Mouse (Mus musculus) embryonic facial prominence, embryonic 13.5 days (tissue): ENCODE measurements around the gene Stra6. TPM values are rescaled to one million over a fixed set of nuclear protein-coding genes. Genes with fewer than 3 reads are reported as not detected.

Source experiments
- ATAC-seq: fragments of 200-750 bp; cut with Nextera tagmentation; 2 replicates; pipeline ENCODE4 v1.8.0; 2017; ENCODE audit warnings: low read depth; ENCODE audit not compliant: insufficient number of reproducible peaks, insufficient read depth, low FRiP score, low TSS enrichment
- H3K27ac ChIP-seq: fragments of 300-500 bp; sonication (generic); 2 replicates; pipeline ENCODE4 v1.5.1; 2015; ENCODE audit warnings: moderate library complexity, mild to moderate bottlenecking, inconsistent platforms
- H3K27me3 ChIP-seq: fragments of 300-500 bp; sonication (generic); 2 replicates; pipeline ENCODE4 v1.6.1; 2015; ENCODE audit warnings: mild to moderate bottlenecking, inconsistent platforms
- H3K36me3 ChIP-seq: fragments of 300-500 bp; sonication (generic); 2 replicates; pipeline ENCODE4 v1.6.1; 2015; ENCODE audit warnings: mild to moderate bottlenecking, inconsistent platforms
- H3K4me1 ChIP-seq: fragments of 300-500 bp; sonication (generic); 2 replicates; pipeline ENCODE4 v1.6.1; 2015; ENCODE audit warnings: inconsistent platforms
- H3K4me2 ChIP-seq: fragments of 300-500 bp; sonication (generic); 2 replicates; pipeline ENCODE4 v1.6.1; 2015; ENCODE audit warnings: moderate library complexity, mild to moderate bottlenecking, inconsistent platforms
- H3K4me3 ChIP-seq: fragments of 300-500 bp; sonication (generic); 2 replicates; pipeline ENCODE4 v1.5.1; 2015; ENCODE audit warnings: mild to moderate bottlenecking, inconsistent platforms
- H3K9ac ChIP-seq: fragments of 300-500 bp; sonication (generic); 2 replicates; pipeline ENCODE4 v1.6.1; 2015; ENCODE audit warnings: mild to moderate bottlenecking, inconsistent platforms
- H3K9me3 ChIP-seq: fragments of 300-500 bp; sonication (generic); 2 replicates; pipeline ENCODE4 v1.6.1; 2016; ENCODE audit warnings: inconsistent platforms
- WGBS: fragments of 180-500 bp; shearing (Covaris S2); methylation state at CpG from one replicate; pipeline ENCODE4 v1.1.7; 2015; ENCODE audit warnings: mixed read lengths; 5-methylcytosine and 5-hydroxymethylcytosine counted together
- polyA plus RNA-seq: library from polyadenylated mRNA; unstranded; fragments of >200 nt; fragmentation: Nextera tagmentation; extraction: Ambion mirVana; gene quantifications from 2 replicates; pipeline ENCODE4 v1.2.1, GENCODE M21; 2015

Gene Stra6
- polyA plus RNA-seq, 1 experiment from 2014 or later = 14.3 TPM

GRCm38 (mm10) chr9:58099836-58100565 is 36.4 kb downstream of the Stra6 start:
- Histone ChIP-seq H3K9ac (no peak overlapping the region), H3K36me3 (no peaks in the 10 kb centered on the region), H3K27ac (no peak overlapping the region), H3K4me2 (no peak overlapping the region), H3K4me1 (peaks cover 12% of the 10 kb centered on the region), H3K27me3 (no peaks in the 10 kb centered on the region), H3K9me3 (no peaks in the 10 kb centered on the region), H3K4me3 (no peak overlapping the region)
- no peak for ATAC-seq
- WGBS = 79% methylated on average over 5 of the region's 5 CpGs

- no peak for ATAC-seq
- Histone ChIP-seq H3K4me1 (peaks cover 4% of the 10 kb centered on the region; the same call in 1 of the 2 replicates), H3K9ac (no peak overlapping the region), H3K36me3 (no peaks in the 10 kb centered on the region), H3K9me3 (no peaks in the 10 kb centered on the region), H3K4me2 (no peak overlapping the region), H3K27me3 (no peaks in the 10 kb centered on the region), H3K27ac (no peak overlapping the region), H3K4me3 (no peak overlapping the region)
- WGBS = 72% methylated on average over 4 of the region's 4 CpGs
These were observed 38.4 kb downstream of the Stra6 start for GRCm38 (mm10) chr9:58102013-58102412.

GRCm38 (mm10) chr9:58103647-58104046 is 40.1 kb downstream of the Stra6 start:
- H3K36me3 ChIP-seq = no peaks in the 10 kb centered on the region
- H3K4me1 ChIP-seq = peaks cover 8% of the 10 kb centered on the region; the same call in 1 of the 2 replicates
- no peak overlapping the region for H3K4me2 ChIP-seq
- no peak for ATAC-seq
- no peak overlapping the region for H3K27ac ChIP-seq
- WGBS = 57% methylated on average over 6 of the region's 6 CpGs
- no peak overlapping the region for H3K4me3 ChIP-seq
- no peaks in the 10 kb centered on the region for H3K9me3 ChIP-seq
- H3K9ac ChIP-seq = no peak overlapping the region
- no peaks in the 10 kb centered on the region for H3K27me3 ChIP-seq

GRCm38 (mm10) chr9:58105595-58106169 is 42.1 kb downstream of the Stra6 start:
- Histone ChIP-seq H3K27me3 (no peaks in the 10 kb centered on the region), H3K36me3 (no peaks in the 10 kb centered on the region), H3K9ac (no peak overlapping the region), H3K9me3 (no peaks in the 10 kb centered on the region), H3K27ac (no peak overlapping the region), H3K4me2 (no peak overlapping the region), H3K4me3 (no peak overlapping the region), H3K4me1 (peaks cover 8% of the 10 kb centered on the region; the same call in 1 of the 2 replicates)
- WGBS = 64% methylated on average over 15 of the region's 15 CpGs
- ATAC-seq = no peak

DNA sequence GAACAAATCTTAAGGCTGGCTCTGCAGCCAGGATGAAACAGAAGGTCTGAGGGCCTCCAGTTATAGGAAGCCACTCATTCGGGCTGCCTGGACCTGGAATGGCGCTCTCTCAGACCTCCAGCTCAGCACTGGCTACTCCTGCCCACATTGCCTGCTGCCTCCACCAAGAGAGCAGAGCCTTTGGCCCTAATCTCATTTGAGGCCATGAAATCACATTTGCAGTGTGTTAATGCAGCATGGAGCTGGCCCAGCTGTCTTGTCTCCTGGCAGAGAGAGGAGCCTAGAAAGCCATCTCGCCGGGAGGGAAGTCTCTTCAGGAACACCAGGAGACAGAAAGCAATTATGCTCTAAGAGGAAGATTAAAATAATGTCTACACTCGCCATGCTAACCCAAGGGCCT is 43.9 kb downstream of the Stra6 start:
- no peak for ATAC-seq
- Histone ChIP-seq H3K9me3 (no peaks in the 10 kb centered on the region), H3K4me3 (no peak overlapping the region), H3K4me2 (no peak overlapping the region), H3K36me3 (no peaks in the 10 kb centered on the region), H3K27ac (no peak overlapping the region), H3K4me1 (peaks cover 19% of the 10 kb centered on the region), H3K9ac (no peak overlapping the region), H3K27me3 (no peaks in the 10 kb centered on the region)
- WGBS = 41% methylated on average over 5 of the region's 5 CpGs

GRCm38 (mm10) chr9:58110787-58111186 is 47.2 kb downstream of the Stra6 start:
- Histone ChIP-seq H3K9ac (no peak overlapping the region), H3K9me3 (no peaks in the 10 kb centered on the region), H3K27ac (no peak overlapping the region), H3K36me3 (no peaks in the 10 kb centered on the region), H3K4me1 (peaks cover 49% of the 10 kb centered on the region), H3K4me2 (no peak overlapping the region), H3K27me3 (peaks cover 14% of the 10 kb centered on the region), H3K4me3 (no peak overlapping the region)
- 82% methylated on average over 5 of the region's 5 CpGs for WGBS
- no peak for ATAC-seq

DNA sequence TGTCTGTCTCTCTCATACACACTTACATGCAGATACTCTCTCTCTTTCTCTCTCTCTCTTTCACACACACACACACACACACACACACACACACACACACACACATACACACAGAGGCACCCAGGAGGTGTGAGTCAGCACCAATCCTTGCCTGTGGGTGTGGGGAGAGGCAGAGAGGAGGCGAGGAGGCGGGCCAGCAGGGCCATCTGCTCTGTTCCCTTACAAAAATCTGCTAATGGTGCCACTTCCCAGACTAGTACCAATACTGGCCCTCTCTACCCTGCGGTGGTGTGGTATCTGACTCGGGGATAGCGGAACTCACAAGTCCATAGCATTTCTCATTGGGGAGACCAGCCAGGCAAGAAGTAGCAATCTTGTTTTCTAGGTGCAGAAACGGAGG is 47.8 kb downstream of the Stra6 start:
- peaks cover 14% of the 10 kb centered on the region for H3K27me3 ChIP-seq
- H3K4me1 ChIP-seq = peaks cover 56% of the 10 kb centered on the region
- H3K4me2 ChIP-seq = no peak overlapping the region

DNA sequence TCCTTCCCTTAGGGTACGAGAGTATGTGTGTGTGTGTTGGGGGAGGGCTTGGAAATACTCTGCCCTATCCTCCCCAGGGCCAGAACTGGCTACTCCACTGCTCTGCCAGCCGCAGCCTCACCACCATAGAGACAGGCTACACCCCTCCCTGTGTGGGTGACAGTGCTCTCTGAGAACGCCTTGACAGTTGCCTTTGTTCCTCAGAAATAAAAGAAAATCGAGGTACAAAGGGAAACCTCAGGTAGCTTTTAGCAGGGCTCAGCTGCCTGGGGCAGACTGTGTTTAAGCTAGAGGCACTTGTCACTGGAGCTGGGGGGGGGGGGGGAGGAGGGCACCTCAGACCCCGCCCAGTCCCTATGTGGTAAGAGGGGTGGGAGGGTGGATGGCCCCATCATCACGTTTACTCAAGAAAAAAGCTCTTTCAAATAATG is 48.7 kb downstream of the Stra6 start:
- WGBS = 6% methylated on average over 6 of the region's 6 CpGs
- peaks cover 62% of the 10 kb centered on the region for H3K4me1 ChIP-seq
- H3K36me3 ChIP-seq = no peaks in the 10 kb centered on the region
- 0 out of 2 replicates have a peak, but pooled peaks have one; percentile 45 for ATAC-seq
- H3K4me3 ChIP-seq = no peak overlapping the region
- H3K27ac ChIP-seq = peak overlapping the region; percentile 28; the same call in 1 of the 2 replicates
- peaks cover 14% of the 10 kb centered on the region for H3K27me3 ChIP-seq
- no peaks in the 10 kb centered on the region for H3K9me3 ChIP-seq
- H3K9ac ChIP-seq = no peak overlapping the region
- no peak overlapping the region for H3K4me2 ChIP-seq

More for the DNA sequence above, 47.8 kb downstream of the Stra6 start:
- ATAC-seq = no peak
- 63% methylated on average over 6 of the region's 6 CpGs for WGBS
- Histone ChIP-seq H3K36me3 (no peaks in the 10 kb centered on the region), H3K9ac (no peak overlapping the region), H3K4me3 (no peak overlapping the region), H3K27ac (peak overlapping the region; percentile 28; the same call in 1 of the 2 replicates), H3K9me3 (no peaks in the 10 kb centered on the region)

DNA sequence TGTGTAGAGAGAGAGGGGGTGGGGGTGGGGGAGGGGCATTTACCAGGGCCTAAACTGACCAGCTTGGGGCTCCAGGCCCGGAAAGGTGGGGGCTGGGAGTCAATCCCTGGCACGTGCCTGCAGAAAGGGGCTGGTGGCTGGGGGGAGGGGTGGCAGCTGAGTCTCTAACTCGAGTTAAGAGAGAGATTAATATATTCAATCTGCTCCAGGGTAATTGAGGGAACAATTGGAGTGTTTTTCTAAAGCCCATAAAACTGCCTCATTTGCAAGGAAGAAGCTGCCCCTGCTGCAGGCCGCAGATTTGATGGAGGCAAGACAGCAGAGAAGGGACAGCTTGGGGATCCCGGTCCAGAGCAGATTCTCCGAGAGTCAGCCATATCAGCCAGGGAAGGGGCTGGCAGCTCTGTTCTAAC is 49.3 kb downstream of the Stra6 start:
- Histone ChIP-seq H3K9ac (no peak overlapping the region), H3K9me3 (no peaks in the 10 kb centered on the region), H3K4me2 (peak overlapping the region; percentile 55), H3K27me3 (peaks cover 14% of the 10 kb centered on the region), H3K36me3 (no peaks in the 10 kb centered on the region), H3K4me1 (peaks cover 62% of the 10 kb centered on the region), H3K4me3 (peak overlapping the region; percentile 24; the same call in 1 of the 2 replicates), H3K27ac (peak overlapping the region; percentile 72)
- WGBS = under 1% methylated on average over 6 of the region's 6 CpGs
- no peak for ATAC-seq

- Histone ChIP-seq H3K9ac (0 out of 2 replicates have a peak overlapping the region, but pooled peaks have one; percentile 40), H3K4me3 (peak overlapping the region; percentile 24), H3K9me3 (no peaks in the 10 kb centered on the region), H3K36me3 (no peaks in the 10 kb centered on the region), H3K27me3 (peaks cover 14% of the 10 kb centered on the region), H3K4me2 (peak overlapping the region; percentile 55), H3K4me1 (peaks cover 65% of the 10 kb centered on the region), H3K27ac (peak overlapping the region; percentile 72)
- WGBS = 3% methylated on average over 22 of the region's 22 CpGs
- ATAC-seq = no peak
These were observed 49.8 kb downstream of the Stra6 start for GRCm38 (mm10) chr9:58113279-58113884.

DNA sequence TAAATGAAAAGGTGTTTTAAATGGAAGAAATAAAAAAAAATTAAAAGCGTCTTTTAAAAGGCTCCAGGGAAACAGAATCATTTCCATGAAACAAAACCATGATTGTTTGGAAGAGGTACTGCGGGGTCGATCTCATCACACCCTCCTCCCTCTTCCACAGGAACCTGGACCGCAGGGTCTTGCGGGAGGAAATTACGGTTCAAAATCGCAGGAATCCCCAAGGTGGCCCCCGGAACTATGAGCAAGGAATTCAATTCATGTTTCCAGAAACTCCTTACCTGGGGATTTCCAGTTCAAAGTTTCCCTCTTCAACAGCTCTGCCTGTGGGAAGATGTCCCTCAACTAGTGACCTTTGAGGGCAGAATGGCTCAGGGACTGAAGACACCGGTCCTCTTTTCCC is 50.4 kb downstream of the Stra6 start:
- Histone ChIP-seq H3K4me1 (peaks cover 67% of the 10 kb centered on the region), H3K36me3 (no peaks in the 10 kb centered on the region), H3K4me2 (peak overlapping the region; percentile 55), H3K4me3 (no peak overlapping the region; the same call in 1 of the 2 replicates), H3K27me3 (peaks cover 14% of the 10 kb centered on the region), H3K27ac (peak overlapping the region; percentile 72; the same call in 1 of the 2 replicates), H3K9ac (no peak overlapping the region), H3K9me3 (no peaks in the 10 kb centered on the region)
- no peak for ATAC-seq
- WGBS = 4% methylated on average over 9 of the region's 9 CpGs
